Mouse (Mus musculus) thymus, adult 2 months (tissue): ENCODE data around the gene Dbil5.
"Not testable (repeated sequence)": the region's sequence is repeated elsewhere in the genome, so short reads cannot be mapped to it uniquely, and the experiment has no call there.

Experiments used
- CTCF ChIP-seq: fragments of 200-500 bp; IDR thresholded peaks from 2 replicates; pipeline ENCODE4 v1.5.1; 2012; ENCODE audit warnings: mild to moderate bottlenecking, control low read depth, low read length, moderate library complexity, borderline replicate concordance; ENCODE audit not compliant: control insufficient read depth, poor library complexity, insufficient read depth; ENCODE audit errors: extremely low read depth
- POLR2A ChIP-seq: fragments of 200-500 bp; IDR thresholded peaks from 2 replicates; pipeline ENCODE4 v1.6.1; 2012; ENCODE audit warnings: mild to moderate bottlenecking, low read length, control low read depth, moderate library complexity; ENCODE audit not compliant: control insufficient read depth, poor library complexity, insufficient read depth; ENCODE audit errors: extremely low read depth

DNA sequence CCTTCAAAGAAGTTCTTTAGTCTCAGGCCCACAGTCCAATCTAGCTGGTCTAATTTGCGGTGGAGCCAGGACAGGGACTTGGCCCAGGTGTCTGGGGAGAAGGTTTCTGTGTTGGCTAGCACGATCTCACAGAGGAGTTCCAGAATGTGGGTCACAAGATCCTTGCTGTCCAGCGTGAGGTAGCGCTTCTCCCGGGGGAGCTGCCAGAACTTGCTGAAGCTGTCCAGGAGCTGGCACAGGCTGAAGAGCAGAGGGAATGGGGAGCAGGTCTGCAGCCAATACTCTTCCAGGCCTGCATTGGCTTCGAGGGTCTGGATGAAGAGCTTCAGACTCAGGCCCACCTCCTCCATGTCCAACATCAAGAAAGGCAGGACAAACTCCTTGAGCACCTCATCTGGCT, 5.8 kb upstream of the Dbil5 start:
- not testable (repeated sequence) for TF ChIP-seq CTCF, POLR2A
